In the genomic region with DNA sequence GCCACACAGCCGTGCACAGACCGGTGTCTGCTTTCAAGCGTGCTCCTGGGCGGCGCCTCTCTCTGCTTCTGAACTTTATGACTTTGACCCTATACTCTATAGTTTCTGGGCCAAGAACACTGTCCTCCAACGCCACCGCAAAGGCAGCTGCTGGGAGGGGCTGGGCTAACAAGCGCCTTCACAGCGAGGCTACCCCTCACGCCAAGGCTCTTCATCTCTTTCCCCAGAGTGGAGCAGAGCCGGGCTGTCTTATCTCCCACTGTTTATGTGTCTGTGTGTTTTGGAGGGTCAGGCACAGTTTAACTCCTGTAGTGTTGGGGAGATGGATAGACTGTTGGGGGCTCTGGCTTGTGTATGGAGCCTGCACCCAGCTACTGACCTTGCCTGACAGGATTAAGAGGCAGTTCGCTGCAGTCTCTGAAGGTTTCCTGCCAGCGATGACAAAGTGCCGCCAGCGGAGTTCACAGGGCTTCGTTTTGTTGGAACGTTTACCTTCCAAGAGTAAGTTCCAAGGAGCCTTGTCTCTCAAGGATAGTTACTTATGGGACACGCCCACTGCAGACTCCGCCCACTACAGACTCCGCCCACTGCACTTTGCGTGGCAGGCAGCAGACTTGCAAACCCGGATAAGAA, we compare ENCODE assay signal across 9 mouse cellular contexts. TPM values are rescaled to one million over a fixed set of nuclear protein-coding genes. Genes with fewer than 3 reads are reported as not detected.
DNase-seq lines count a peak whose midpoint lies in the region; ATAC-seq and TF ChIP-seq lines count a peak whose summit lies in the region.
"Had no signal": no experiment of that assay in that cellular context is flagged by ENCODE, and none has a peak within 500 bp of the region (broad histone marks: within the 10 kb centered on the region; RNA-seq: fewer than 3 reads in every experiment).

No protein-coding gene starts in this region.

- peak; percentile 88 for ATAC-seq in intestine, embryonic 14.5 days (replicated peaks; ENCODE audit: low FRiP score, low TSS enrichment, low read depth)
- ATAC-seq in lung, embryonic 15.5 days (ENCODE audit: borderline replicate concordance, extremely low read depth, low FRiP score, low TSS enrichment): peak; percentile 90

- H3K9me3 ChIP-seq in ES-E14 (ENCODE audit: control insufficient read depth, insufficient read depth, low read depth, low read length): no peaks in the 10 kb centered on the region
- no peaks in the 10 kb centered on the region for H3K9me3 ChIP-seq in intestine, embryonic 14.5 days (ENCODE audit: control insufficient read depth, low read length)
- no peaks in the 10 kb centered on the region for H3K9me3 ChIP-seq in lung, embryonic 15.5 days

- peak overlapping the region in 1 of 2 experiments; percentile 20; a peak in 1 of 4 replicates for H3K4me3 ChIP-seq in ES-E14 (ENCODE audit: insufficient read depth in 1 of 2, low read depth in 1 of 2, low read length in 2 of 2, poor library complexity in 1 of 2, severe bottlenecking in 1 of 2)
- H3K4me3 ChIP-seq in intestine, embryonic 14.5 days (ENCODE audit: low read depth, low read length): no peak overlapping the region
- H3K4me3 ChIP-seq in lung, embryonic 15.5 days: no peak overlapping the region

- WGBS in intestine, embryonic 14.5 days: 9% methylated on average over 22 of the region's 22 CpGs
- WGBS in lung, embryonic 15.5 days: 9% methylated on average over 22 of the region's 22 CpGs

- H3K27me3 ChIP-seq in intestine, embryonic 14.5 days (replicated peaks; ENCODE audit: control insufficient read depth, insufficient read depth, low read length): no peaks in the 10 kb centered on the region
- H3K27me3 ChIP-seq in lung, embryonic 15.5 days: peaks cover 16% of the 10 kb centered on the region; the same call in 1 of the 2 replicates

- in situ Hi-C loops in ES-E14 (cut with MboI; ENCODE audit: low sequenced_read_pairs in 2 of 2, unreplicated experiment in 2 of 2): loop anchor here in 1 of 2 experiments (25.0 kb wide), 1 partner anchor 93 kb away; no protein-coding TSS in a partner anchor

- DNase-seq in heart, adult 11 months: peak; percentile 91
- DNase-seq in heart, postnatal 36 days: no peak
- peak; percentile 70 for DNase-seq in ES-E14 (ENCODE audit: low read depth, low spot score)
- peak; percentile 90 for DNase-seq in intestine, embryonic 14.5 days (ENCODE audit: low spot score)
- DNase-seq in MN1 (ENCODE audit: low spot score): no peak
- no peak for DNase-seq in layer of hippocampus, postnatal 36 days
- no peak for DNase-seq in cerebellum, postnatal 14 days

- H3K27ac ChIP-seq in ES-E14 (ENCODE audit: insufficient read depth, low read depth, low read length, poor library complexity, severe bottlenecking): no peak overlapping the region
- peak overlapping the region; percentile 73 for H3K27ac ChIP-seq in intestine, embryonic 14.5 days (ENCODE audit: low read depth)
- H3K27ac ChIP-seq in lung, embryonic 15.5 days: peak overlapping the region; percentile 58; the same call in 1 of the 2 replicates

- H3K4me1 ChIP-seq in ES-E14 (ENCODE audit: control insufficient read depth in 2 of 2, insufficient read depth in 2 of 2, low read length in 2 of 2, poor library complexity in 1 of 2): peaks cover 0 to 5% of the 10 kb centered on the region in 2 experiments; a peak in 2 of 4 replicates
- H3K4me1 ChIP-seq in intestine, embryonic 14.5 days (replicated peaks; ENCODE audit: control insufficient read depth, insufficient read depth, low read length): peaks cover 51% of the 10 kb centered on the region
- H3K4me1 ChIP-seq in lung, embryonic 15.5 days: peaks cover 49% of the 10 kb centered on the region

- peak overlapping the region; percentile 30 for H3K4me2 ChIP-seq in intestine, embryonic 14.5 days (ENCODE audit: low read length)
- H3K4me2 ChIP-seq in lung, embryonic 15.5 days: peak overlapping the region; percentile 24; the same call in 1 of the 2 replicates

- intact Hi-C loops in heart, postnatal 36 days (cut with DNase I): no loop called here

- H3K36me3 ChIP-seq in ES-E14 (ENCODE audit: control insufficient read depth, insufficient read depth, low read length, poor library complexity, severe bottlenecking): no peaks in the 10 kb centered on the region
- no peaks in the 10 kb centered on the region for H3K36me3 ChIP-seq in intestine, embryonic 14.5 days (ENCODE audit: control insufficient read depth, insufficient read depth, low read length)
- H3K36me3 ChIP-seq in lung, embryonic 15.5 days: no peaks in the 10 kb centered on the region

- H3K9ac ChIP-seq in ES-E14 (ENCODE audit: insufficient read depth, low read depth, low read length, poor library complexity, severe bottlenecking): no peak overlapping the region
- no peak overlapping the region for H3K9ac ChIP-seq in intestine, embryonic 14.5 days (ENCODE audit: low read length)
- H3K9ac ChIP-seq in lung, embryonic 15.5 days: no peak overlapping the region

TF ChIP-seq in ES-E14, 5 proteins besides CTCF, POLR2A, EP300 and RAD21:
- TF ChIP-seq ZNF384 (IDR thresholded peaks at IDR 0.05; ENCODE audit: low read depth, low read length): no peak
- TF ChIP-seq MAFK (IDR thresholded peaks at IDR 0.05; ENCODE audit: insufficient read depth, low read depth, low read length): no peak
- no peak for TF ChIP-seq HCFC1 (IDR thresholded peaks at IDR 0.05; ENCODE audit: borderline replicate concordance, insufficient read depth, low read length)
- TF ChIP-seq ZC3H11A (IDR thresholded peaks at IDR 0.05; ENCODE audit: borderline replicate concordance, low read depth, low read length): no peak
- no peak for TF ChIP-seq CHD2 (IDR thresholded peaks at IDR 0.05; ENCODE audit: low read depth, low read length)

RNA-seq across cellular contexts. Expression of a gene that starts 25.6 kb away (rescaled TPM):
- total RNA-seq in heart, postnatal 36 days (2021): 10 to 100 TPM; 40.2 to 46.2 TPM
- total RNA-seq in ES-E14 (2012; rRNA removed): 328 and 332 TPM in 2 replicates
- polyA plus RNA-seq in intestine, embryonic 14.5 days (2014; fragmentation: Nextera tagmentation; extraction: Ambion mirVana): 290 and 294 TPM in 2 replicates
- 264 and 278 TPM in 2 replicates for polyA plus RNA-seq in lung, embryonic 15.5 days (2015; fragmentation: Nextera tagmentation; extraction: Ambion mirVana)
- 10 to 100 TPM; 64.3 to 71.6 TPM for total RNA-seq in layer of hippocampus, postnatal 36 days (2021)

RNA-seq across cellular contexts. Expression of a gene that starts 26.0 kb away (rescaled TPM):
- total RNA-seq in heart, postnatal 36 days (2021): 1,000 to 10,000 TPM; 4,631 to 4,708 TPM
- 1,965 and 2,746 TPM in 2 replicates for total RNA-seq in ES-E14 (2012; rRNA removed)
- 1,269 and 1,281 TPM in 2 replicates for polyA plus RNA-seq in intestine, embryonic 14.5 days (2014; fragmentation: Nextera tagmentation; extraction: Ambion mirVana)
- 1,022 and 1,082 TPM in 2 replicates for polyA plus RNA-seq in lung, embryonic 15.5 days (2015; fragmentation: Nextera tagmentation; extraction: Ambion mirVana)
- total RNA-seq in layer of hippocampus, postnatal 36 days (2021): 1,000 to 10,000 TPM; 1,023 to 1,088 TPM

RNA-seq across cellular contexts. Expression of a gene that starts 26.1 kb away (rescaled TPM):
- total RNA-seq in heart, postnatal 36 days (2021): 1 to 10 TPM in 1 of 2 experiments, not detected in 1; 1.1 TPM
- total RNA-seq in ES-E14 (2012; rRNA removed): 0.49 TPM in 1 of 2 replicates, not detected in the other
- polyA plus RNA-seq in intestine, embryonic 14.5 days (2014; fragmentation: Nextera tagmentation; extraction: Ambion mirVana): 0.62 and 1.7 TPM in 2 replicates
- polyA plus RNA-seq in lung, embryonic 15.5 days (2015; fragmentation: Nextera tagmentation; extraction: Ambion mirVana): 2.3 TPM in 2 replicates
- total RNA-seq in layer of hippocampus, postnatal 36 days (2021): not detected
- total RNA-seq: hematopoietic stem cell, adult 5-6 weeks had no signal

RNA-seq across cellular contexts. Expression of a gene that starts 42.2 kb away (rescaled TPM):
- 1 to 10 TPM; 3.9 to 5.6 TPM for total RNA-seq in heart, postnatal 36 days (2021)
- 0.74 and 1.2 TPM in 2 replicates for total RNA-seq in ES-E14 (2012; rRNA removed)
- polyA plus RNA-seq in intestine, embryonic 14.5 days (2014; fragmentation: Nextera tagmentation; extraction: Ambion mirVana): 26.9 and 32.2 TPM in 2 replicates
- polyA plus RNA-seq in lung, embryonic 15.5 days (2015; fragmentation: Nextera tagmentation; extraction: Ambion mirVana): 16.4 and 18.1 TPM in 2 replicates
- total RNA-seq in layer of hippocampus, postnatal 36 days (2021): 1 to 10 TPM; 4.7 to 5.2 TPM

RNA-seq across cellular contexts. Expression of a gene that starts 46.5 kb away (rescaled TPM):
- total RNA-seq in heart, postnatal 36 days (2021): 1 to 10 TPM; 3.1 to 3.4 TPM
- 21.8 and 24.7 TPM in 2 replicates for total RNA-seq in ES-E14 (2012; rRNA removed)
- 1.6 and 2.8 TPM in 2 replicates for polyA plus RNA-seq in intestine, embryonic 14.5 days (2014; fragmentation: Nextera tagmentation; extraction: Ambion mirVana)
- 5.1 and 5.8 TPM in 2 replicates for polyA plus RNA-seq in lung, embryonic 15.5 days (2015; fragmentation: Nextera tagmentation; extraction: Ambion mirVana)
- total RNA-seq in layer of hippocampus, postnatal 36 days (2021): 10 to 100 TPM; 13.1 to 13.4 TPM
- total RNA-seq: hematopoietic stem cell, adult 5-6 weeks had no signal

Comparison
In these comparisons a context has a peak if more than half of its experiments do, and no peak if none do; other contexts are left out.
1. DNase-seq: peak in heart, adult 11 months (single experiment), ES-E14 (single experiment) and intestine, embryonic 14.5 days (single experiment); none in heart, postnatal 36 days (0 of 2), MN1 (single experiment), layer of hippocampus, postnatal 36 days (0 of 2) and cerebellum, postnatal 14 days (0 of 2).